Mouse (Mus musculus): Measurements from ENCODE around the gene Flrt2.

Gene Flrt2

GRCm38 (mm10) chr12:95734075-95734474, 42.0 kb downstream of the Flrt2 start:
- DNase-seq (ENCODE audit: low spot score in 2 of 2), result no peak

- DNase-seq (ENCODE audit: low spot score in 2 of 2), result no peak
Measured at GRCm38 (mm10) chr12:95737571-95737970, 45.5 kb downstream of the Flrt2 start.

GRCm38 (mm10) chr12:95738031-95738430, 46.0 kb downstream of the Flrt2 start:
- DNase-seq (ENCODE audit: low spot score in 2 of 2), result no peak

- DNase-seq (ENCODE audit: low spot score in 2 of 2), result no peak
Measured at GRCm38 (mm10) chr12:95738491-95739135, 46.6 kb downstream of the Flrt2 start.

- DNase-seq (ENCODE audit: low spot score in 2 of 2), result peak in 1 of 2 experiments; percentile 17
Measured at GRCm38 (mm10) chr12:95739739-95740138, 47.7 kb downstream of the Flrt2 start.

- no peak for DNase-seq (ENCODE audit: low spot score in 2 of 2)
Measured at GRCm38 (mm10) chr12:95741296-95741695, 49.3 kb downstream of the Flrt2 start.

- DNase-seq (ENCODE audit: low spot score in 2 of 2), result no peak
Measured at GRCm38 (mm10) chr12:95744307-95744706, 52.3 kb downstream of the Flrt2 start.

- no peak for DNase-seq (ENCODE audit: low spot score in 2 of 2)
Measured at GRCm38 (mm10) chr12:95746856-95747579, 55.0 kb downstream of the Flrt2 start.

GRCm38 (mm10) chr12:95748760-95749159, 56.7 kb downstream of the Flrt2 start:
- DNase-seq (ENCODE audit: low spot score in 2 of 2), result no peak

GRCm38 (mm10) chr12:95749248-95749647, 57.2 kb downstream of the Flrt2 start:
- DNase-seq (ENCODE audit: low spot score in 2 of 2), result no peak

- DNase-seq (ENCODE audit: low spot score in 2 of 2), result no peak
Measured at GRCm38 (mm10) chr12:95759212-95759746, 67.3 kb downstream of the Flrt2 start.

- DNase-seq (ENCODE audit: low spot score in 2 of 2), result no peak
Measured at GRCm38 (mm10) chr12:95765255-95765654, 73.2 kb downstream of the Flrt2 start.

- no peak for DNase-seq (ENCODE audit: low spot score in 2 of 2)
Measured at GRCm38 (mm10) chr12:95769041-95769440, 77.0 kb downstream of the Flrt2 start.

- no peak for DNase-seq (ENCODE audit: low spot score in 2 of 2)
Measured at GRCm38 (mm10) chr12:95770251-95770650, 78.2 kb downstream of the Flrt2 start.

GRCm38 (mm10) chr12:95790146-95790545, 98.1 kb downstream of the Flrt2 start:
- DNase-seq (ENCODE audit: low spot score in 2 of 2), result no peak

- no peak for DNase-seq (ENCODE audit: low spot score in 2 of 2)
Measured at GRCm38 (mm10) chr12:95816660-95817059, 124.6 kb downstream of the Flrt2 start.
